Mouse (Mus musculus) gastrocnemius, postnatal 4 days (tissue): ENCODE data around the gene Fus. TPM values are rescaled to one million over a fixed set of nuclear protein-coding genes. Genes with fewer than 3 reads are reported as not detected.

Experiments used
- total RNA-seq, 2 experiments: library from RNA; stranded (reverse); gene quantifications; 2 replicates each; pipeline ENCODE4 v1.2.3; 2021

Gene Fus
- total RNA-seq, 2 experiments from 2014 or later: 287 to 354 TPM

Other genes with a start within 250 kb of the Fus start
- gene Ctf2, start 235.3 kb upstream of the Fus start, total RNA-seq: not detected
- gene Fbxl19, start 222.9 kb upstream of the Fus start, total RNA-seq: 1 to 10 TPM; 8.6 to 8.8 TPM
- gene Orai3, start 197.6 kb upstream of the Fus start, total RNA-seq: 10 to 100 TPM; 12.3 to 13.9 TPM
- 10 to 100 TPM; 30.3 to 32.4 TPM for gene Setd1a, start 190.8 kb upstream of the Fus start, total RNA-seq
- 1 to 10 TPM; 2.8 to 4.0 TPM for gene Gm49388, start 181.8 kb upstream of the Fus start, total RNA-seq
- 10 to 100 TPM; 13.0 to 13.3 TPM for gene Hsd3b7, start 166.9 kb upstream of the Fus start, total RNA-seq
- gene Stx4a, start 143.2 kb upstream of the Fus start, total RNA-seq: 10 to 100 TPM; 82.8 to 84.9 TPM
- gene Stx1b, start 142.9 kb upstream of the Fus start, total RNA-seq: 1 to 10 TPM; 4.7 to 6.3 TPM
- gene Zfp646, start 91.2 kb upstream of the Fus start, total RNA-seq: 10 to 100 TPM; 24.0 to 27.1 TPM
- gene Zfp668, start 90.6 kb upstream of the Fus start, total RNA-seq: 10 to 100 TPM in 1 of 2 experiments, 1 to 10 TPM in 1; 8.8 to 10.1 TPM
- gene Prss53, start 76.5 kb upstream of the Fus start, total RNA-seq: 1 to 10 TPM; 1.6 to 1.8 TPM
- gene Gm21974, start 72.0 kb upstream of the Fus start, total RNA-seq: not detected
- 10 to 100 TPM; 62.4 to 71.8 TPM for gene Vkorc1, start 71.8 kb upstream of the Fus start, total RNA-seq
- gene Bckdk, start 63.4 kb upstream of the Fus start, total RNA-seq: 10 to 100 TPM; 84.7 to 92.3 TPM
- 10 to 100 TPM; 18.5 to 23.2 TPM for gene Kat8, start 54.9 kb upstream of the Fus start, total RNA-seq
- not detected for gene Prss8, start 37.4 kb upstream of the Fus start, total RNA-seq
- gene Prss36, start 20.7 kb upstream of the Fus start, total RNA-seq: 1 to 10 TPM; 7.6 to 8.9 TPM
- 10 to 100 TPM; 16.0 to 21.7 TPM for gene Pycard, start 26.4 kb downstream of the Fus start, total RNA-seq
- 100 to 1,000 TPM; 254 to 296 TPM for gene Trim72, start 36.5 kb downstream of the Fus start, total RNA-seq
- 1 to 10 TPM; 3.9 to 4.6 TPM for gene Itgam, start 95.2 kb downstream of the Fus start, total RNA-seq
- not detected for gene Gm49368, start 95.2 kb downstream of the Fus start, total RNA-seq
- under 1 TPM; 0.31 to 0.37 TPM for gene Itgax, start 162.1 kb downstream of the Fus start, total RNA-seq
- gene Itgad, start 186.9 kb downstream of the Fus start, total RNA-seq: not detected
- 100 to 1,000 TPM; 677 to 707 TPM for gene Cox6a2, start 238.9 kb downstream of the Fus start, total RNA-seq